Mouse (Mus musculus): ENCODE measurements around the gene Guca2a. TPM values are rescaled to one million over a fixed set of nuclear protein-coding genes. Genes with fewer than 3 reads are reported as not detected.

Gene Guca2a
- polyA plus RNA-seq, 1 experiment from 2014 or later: not detected

- Histone ChIP-seq H3K27me3 (ENCODE audit: control insufficient read depth, insufficient read depth, low read length) (no peaks in the 10 kb centered on the region), H3K36me3 (ENCODE audit: control insufficient read depth, insufficient read depth, low read length) (no peaks in the 10 kb centered on the region), H3K9me3 (ENCODE audit: control insufficient read depth, low read length) (no peaks in the 10 kb centered on the region), H3K4me2 (no peak overlapping the region), H3K4me3 (ENCODE audit: low read depth, low read length) (no peak overlapping the region), H3K9ac (ENCODE audit: low read length) (no peak overlapping the region), H3K27ac (ENCODE audit: low read depth, low read length) (no peak overlapping the region), H3K4me1 (ENCODE audit: control insufficient read depth, insufficient read depth, low read length) (no peaks in the 10 kb centered on the region)
- no peak for ATAC-seq (ENCODE audit: low FRiP score)
- peak; percentile 69 for DNase-seq (ENCODE audit: low spot score, missing footprints)
- 77% methylated on average over 6 of the region's 6 CpGs for WGBS
Observed at GRCm38 (mm10) chr4:119634908-119635660, 2.4 kb upstream of the Guca2a start.

DNA sequence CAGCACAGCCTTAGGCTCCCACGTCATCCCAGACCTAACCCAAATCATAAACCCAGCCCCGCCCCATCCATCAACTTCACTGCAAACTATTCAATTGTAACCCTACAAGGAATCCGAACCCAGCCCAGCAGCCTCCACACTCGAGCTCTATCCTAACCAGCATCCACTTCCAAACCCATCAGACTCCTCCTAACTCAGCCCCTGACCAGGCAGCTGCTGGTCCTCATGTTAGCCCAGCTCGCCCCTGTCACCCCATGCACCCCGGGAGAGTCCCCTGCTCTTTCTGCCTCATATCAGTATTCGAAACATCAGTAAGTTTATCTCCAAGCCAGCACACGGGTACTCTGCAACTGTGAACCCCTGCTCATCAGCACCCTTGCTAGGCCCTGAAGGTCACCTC, 1.8 kb upstream of the Guca2a start:
- ATAC-seq (ENCODE audit: low FRiP score): no peak
- no peak overlapping the region for H3K9ac ChIP-seq (ENCODE audit: low read length)
- no peaks in the 10 kb centered on the region for H3K27me3 ChIP-seq (ENCODE audit: control insufficient read depth, insufficient read depth, low read length)
- H3K4me3 ChIP-seq (ENCODE audit: low read depth, low read length): no peak overlapping the region
- no peak overlapping the region for H3K27ac ChIP-seq (ENCODE audit: low read depth, low read length)
- H3K36me3 ChIP-seq (ENCODE audit: control insufficient read depth, insufficient read depth, low read length): no peaks in the 10 kb centered on the region
- DNase-seq (ENCODE audit: low spot score, missing footprints): no peak
- 82% methylated on average over 8 of the region's 8 CpGs for WGBS
- H3K4me1 ChIP-seq (ENCODE audit: control insufficient read depth, insufficient read depth, low read length): no peaks in the 10 kb centered on the region
- no peak overlapping the region for H3K4me2 ChIP-seq
- no peaks in the 10 kb centered on the region for H3K9me3 ChIP-seq (ENCODE audit: control insufficient read depth, low read length)

DNA sequence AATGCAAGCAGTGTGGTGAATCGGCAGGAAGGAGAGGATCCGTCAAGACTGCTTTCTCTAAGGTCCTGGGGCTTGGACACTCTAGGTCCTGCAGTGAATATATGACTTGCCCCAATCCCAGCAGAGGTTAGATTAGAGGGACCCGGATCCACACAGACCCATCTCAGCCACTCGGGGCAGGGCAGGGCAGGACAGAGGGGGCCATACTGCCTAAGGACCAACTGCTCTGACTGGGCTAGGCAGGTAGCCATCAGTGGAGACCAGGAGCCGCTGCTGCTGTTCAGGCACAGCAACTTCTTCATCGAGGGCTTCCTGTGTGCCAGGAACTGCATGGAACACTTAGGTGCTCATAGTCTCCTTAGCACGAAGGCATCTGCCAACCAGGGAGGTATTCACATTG, 773 bp upstream of the Guca2a start:
- no peak overlapping the region for H3K4me2 ChIP-seq
- ATAC-seq (ENCODE audit: low FRiP score) (no peak), DNase-seq (ENCODE audit: low spot score, missing footprints) (peak; percentile 41)
- H3K27ac ChIP-seq (ENCODE audit: low read depth, low read length): no peak overlapping the region
- H3K9me3 ChIP-seq (ENCODE audit: control insufficient read depth, low read length): no peaks in the 10 kb centered on the region
- no peaks in the 10 kb centered on the region for H3K27me3 ChIP-seq (ENCODE audit: control insufficient read depth, insufficient read depth, low read length)
- WGBS: 83% methylated on average over 7 of the region's 7 CpGs
- no peaks in the 10 kb centered on the region for H3K4me1 ChIP-seq (ENCODE audit: control insufficient read depth, insufficient read depth, low read length)
- H3K36me3 ChIP-seq (ENCODE audit: control insufficient read depth, insufficient read depth, low read length): no peaks in the 10 kb centered on the region
- no peak overlapping the region for H3K4me3 ChIP-seq (ENCODE audit: low read depth, low read length)
- no peak overlapping the region for H3K9ac ChIP-seq (ENCODE audit: low read length)

- H3K36me3 ChIP-seq (ENCODE audit: control insufficient read depth, insufficient read depth, low read length): no peaks in the 10 kb centered on the region
- ATAC-seq (ENCODE audit: low FRiP score) (no peak), DNase-seq (ENCODE audit: low spot score, missing footprints) (peak; percentile 66)
- H3K27ac ChIP-seq (ENCODE audit: low read depth, low read length): no peak overlapping the region
- no peaks in the 10 kb centered on the region for H3K4me1 ChIP-seq (ENCODE audit: control insufficient read depth, insufficient read depth, low read length)
- whole genome bisulfite sequencing: 83% methylated on average over 6 of the region's 6 CpGs
- no peak overlapping the region for H3K4me2 ChIP-seq
- no peak overlapping the region for H3K4me3 ChIP-seq (ENCODE audit: low read depth, low read length)
- no peak overlapping the region for H3K9ac ChIP-seq (ENCODE audit: low read length)
- H3K9me3 ChIP-seq (ENCODE audit: control insufficient read depth, low read length): no peaks in the 10 kb centered on the region
- H3K27me3 ChIP-seq (ENCODE audit: control insufficient read depth, insufficient read depth, low read length): no peaks in the 10 kb centered on the region
Observed at GRCm38 (mm10) chr4:119637946-119638345, 442 bp downstream of the Guca2a start.

DNA sequence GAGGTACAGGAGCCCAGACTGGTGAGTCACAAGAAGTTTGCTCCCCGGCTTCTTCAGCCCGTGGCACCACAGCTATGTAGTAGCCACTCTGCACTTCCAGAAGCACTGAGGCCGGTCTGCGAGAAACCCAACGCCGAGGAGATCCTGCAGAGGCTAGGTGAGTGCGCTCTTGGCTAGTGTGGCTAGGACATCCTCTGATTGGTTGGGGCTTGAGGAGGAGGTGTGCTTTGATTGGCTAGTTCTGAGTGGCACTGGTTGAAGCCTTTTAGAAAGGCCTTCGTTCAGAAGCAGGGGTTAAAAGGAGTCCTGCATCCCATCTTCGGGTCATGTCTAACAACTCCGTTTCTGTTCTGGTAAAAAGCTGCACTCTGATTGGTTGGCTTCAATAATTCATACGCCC, 1.2 kb downstream of the Guca2a start:
- no peaks in the 10 kb centered on the region for H3K4me1 ChIP-seq (ENCODE audit: control insufficient read depth, insufficient read depth, low read length)
- H3K27ac ChIP-seq (ENCODE audit: low read depth, low read length): no peak overlapping the region
- H3K4me2 ChIP-seq: no peak overlapping the region
- H3K27me3 ChIP-seq (ENCODE audit: control insufficient read depth, insufficient read depth, low read length): no peaks in the 10 kb centered on the region
- ATAC-seq (ENCODE audit: low FRiP score): no peak
- no peak overlapping the region for H3K4me3 ChIP-seq (ENCODE audit: low read depth, low read length)
- H3K9me3 ChIP-seq (ENCODE audit: control insufficient read depth, low read length): no peaks in the 10 kb centered on the region
- WGBS: 67% methylated on average over 11 of the region's 11 CpGs
- no peak overlapping the region for H3K9ac ChIP-seq (ENCODE audit: low read length)
- DNase-seq (ENCODE audit: low spot score, missing footprints): no peak
- H3K36me3 ChIP-seq (ENCODE audit: control insufficient read depth, insufficient read depth, low read length): no peaks in the 10 kb centered on the region

- DNase-seq (ENCODE audit: low spot score, missing footprints): no peak
- no peaks in the 10 kb centered on the region for H3K27me3 ChIP-seq (ENCODE audit: control insufficient read depth, insufficient read depth, low read length)
- H3K9me3 ChIP-seq (ENCODE audit: control insufficient read depth, low read length): no peaks in the 10 kb centered on the region
- ATAC-seq (ENCODE audit: low FRiP score): no peak
- no peak overlapping the region for H3K4me3 ChIP-seq (ENCODE audit: low read depth, low read length)
- no peak overlapping the region for H3K27ac ChIP-seq (ENCODE audit: low read depth, low read length)
- H3K4me1 ChIP-seq (ENCODE audit: control insufficient read depth, insufficient read depth, low read length): no peaks in the 10 kb centered on the region
- no peaks in the 10 kb centered on the region for H3K36me3 ChIP-seq (ENCODE audit: control insufficient read depth, insufficient read depth, low read length)
- no peak overlapping the region for H3K4me2 ChIP-seq
- WGBS: 90% methylated on average over 4 of the region's 4 CpGs
- no peak overlapping the region for H3K9ac ChIP-seq (ENCODE audit: low read length)
Observed at GRCm38 (mm10) chr4:119642666-119643065, 5.2 kb downstream of the Guca2a start.

DNA sequence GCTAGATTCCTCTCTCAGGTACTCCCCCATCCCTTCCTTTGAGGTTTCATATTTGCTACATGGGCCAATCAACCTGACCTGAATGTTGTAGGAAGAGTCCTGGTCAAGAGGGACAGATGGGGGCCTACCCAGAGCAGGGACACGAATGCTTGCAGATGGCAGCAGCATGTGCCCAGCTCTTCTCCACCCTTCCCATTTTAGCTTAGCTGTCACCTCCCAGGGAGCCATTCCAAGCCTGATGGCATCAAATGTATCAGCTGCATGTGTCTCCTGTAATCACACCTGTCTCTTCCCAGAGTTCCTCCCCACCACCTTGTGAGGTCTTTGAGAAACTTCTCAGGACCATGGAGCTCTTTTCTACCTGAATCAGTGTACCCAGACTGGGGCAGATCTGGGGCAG, 19.5 kb downstream of the Guca2a start:
- H3K27me3 ChIP-seq (ENCODE audit: control insufficient read depth, insufficient read depth, low read length): no peaks in the 10 kb centered on the region

DNA sequence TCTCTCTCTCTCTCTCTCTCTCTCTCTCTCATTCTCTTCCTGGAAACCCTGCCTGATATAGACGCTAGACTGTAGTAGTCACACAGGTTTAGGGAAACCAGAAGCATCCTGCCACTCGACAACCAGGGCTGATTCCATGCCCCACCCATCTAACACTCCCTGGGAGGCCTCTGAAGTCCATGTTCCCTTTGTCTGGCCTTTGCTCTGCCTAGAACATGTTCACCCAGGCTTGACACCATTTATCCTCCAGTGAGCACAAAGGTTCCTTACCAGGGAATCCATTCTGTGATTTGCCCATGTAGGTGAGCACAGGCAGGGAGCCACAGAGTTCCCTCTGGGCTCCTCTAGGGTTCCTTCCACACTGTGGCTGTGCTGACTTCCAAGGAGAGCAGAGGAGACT, 20.7 kb downstream of the Guca2a start:
- no peaks in the 10 kb centered on the region for H3K4me1 ChIP-seq (ENCODE audit: control insufficient read depth, insufficient read depth, low read length)
- ATAC-seq (ENCODE audit: low FRiP score) (no peak), DNase-seq (ENCODE audit: low spot score, missing footprints) (no peak)
- H3K9me3 ChIP-seq (ENCODE audit: control insufficient read depth, low read length): no peaks in the 10 kb centered on the region
- no peaks in the 10 kb centered on the region for H3K36me3 ChIP-seq (ENCODE audit: control insufficient read depth, insufficient read depth, low read length)
- H3K27me3 ChIP-seq (ENCODE audit: control insufficient read depth, insufficient read depth, low read length): no peaks in the 10 kb centered on the region
- 40% methylated on average over 1 of the region's 2 CpGs for WGBS
- no peak overlapping the region for H3K4me3 ChIP-seq (ENCODE audit: low read depth, low read length)
- no peak overlapping the region for H3K9ac ChIP-seq (ENCODE audit: low read length)
- H3K27ac ChIP-seq (ENCODE audit: low read depth, low read length): no peak overlapping the region
- no peak overlapping the region for H3K4me2 ChIP-seq

More for the DNA sequence above, 19.5 kb downstream of the Guca2a start:
- Histone ChIP-seq H3K4me2 (no peak overlapping the region), H3K4me3 (ENCODE audit: low read depth, low read length) (no peak overlapping the region), H3K27ac (ENCODE audit: low read depth, low read length) (no peak overlapping the region), H3K4me1 (ENCODE audit: control insufficient read depth, insufficient read depth, low read length) (no peaks in the 10 kb centered on the region), H3K9me3 (ENCODE audit: control insufficient read depth, low read length) (peaks cover 4% of the 10 kb centered on the region), H3K9ac (ENCODE audit: low read length) (no peak overlapping the region), H3K36me3 (ENCODE audit: control insufficient read depth, insufficient read depth, low read length) (no peaks in the 10 kb centered on the region)
- 94% methylated on average over 1 of the region's 1 CpGs for WGBS
- DNase-seq (ENCODE audit: low spot score, missing footprints): no peak
- no peak for ATAC-seq (ENCODE audit: low FRiP score)

- no peak within 1 kb of the TSS for H3K27ac ChIP-seq (ENCODE audit: low read depth, low read length)
- WGBS: 86% methylated on average over 4 of the region's 4 CpGs
Observed at GRCm38 (mm10) chr4:119658731-119659130, 21.2 kb downstream of the Guca2a start, which contains the start of gene Guca2b. Gene Guca2b (minus strand): TSS chr4:119658954.

More at GRCm38 (mm10) chr4:119658731-119659130, 21.2 kb downstream of the Guca2a start, which contains the start of gene Guca2b:
- H3K4me3 ChIP-seq (ENCODE audit: low read depth, low read length): no peak within 1 kb of the TSS
- no peak for ATAC-seq (ENCODE audit: low FRiP score)
- H3K9me3 ChIP-seq (ENCODE audit: control insufficient read depth, low read length): no peaks in the 10 kb centered on the region
- no peaks in the 10 kb centered on the region for H3K27me3 ChIP-seq (ENCODE audit: control insufficient read depth, insufficient read depth, low read length)
- H3K4me2 ChIP-seq: no peak within 1 kb of the TSS
- H3K9ac ChIP-seq (ENCODE audit: low read length): no peak within 1 kb of the TSS
- H3K36me3 ChIP-seq (ENCODE audit: control insufficient read depth, insufficient read depth, low read length): no peaks in the 10 kb centered on the region
- no peaks in the 10 kb centered on the region for H3K4me1 ChIP-seq (ENCODE audit: control insufficient read depth, insufficient read depth, low read length)
- DNase-seq (ENCODE audit: low spot score, missing footprints): no peak

Data from midbrain, embryonic 11.5 days (tissue).